Mouse (Mus musculus) kidney, embryonic 16.5 days (tissue): ENCODE results near the gene Acnat1. TPM values are rescaled to one million over a fixed set of nuclear protein-coding genes. Genes with fewer than 3 reads are reported as not detected.
"Not testable (repeated sequence)": the region's sequence is repeated elsewhere in the genome, so short reads cannot be mapped to it uniquely, and the experiment has no call there.

Experiments
- ATAC-seq: fragments of 200-750 bp; cut with Nextera tagmentation; 2 replicates; pipeline ENCODE4 v1.8.0; 2017; ENCODE audit warnings: moderate TSS enrichment; ENCODE audit not compliant: low FRiP score, low TSS enrichment
- H3K27ac ChIP-seq: fragments of 300-500 bp; sonication (generic); 2 replicates; pipeline ENCODE4 v1.5.1; 2014; ENCODE audit warnings: low read length
- H3K27me3 ChIP-seq: fragments of 300-500 bp; sonication (generic); 2 replicates; pipeline ENCODE4 v1.6.1; 2014; ENCODE audit warnings: low read length, control low read depth, mixed read lengths; ENCODE audit not compliant: insufficient read depth
- H3K36me3 ChIP-seq: fragments of 300-500 bp; sonication (generic); 2 replicates; pipeline ENCODE4 v1.6.1; 2014; ENCODE audit warnings: low read length, control low read depth, mixed read lengths; ENCODE audit not compliant: insufficient read depth
- H3K4me1 ChIP-seq: fragments of 300-500 bp; sonication (generic); 2 replicates; pipeline ENCODE4 v1.6.1; 2014; ENCODE audit warnings: low read length, control low read depth, mixed read lengths; ENCODE audit not compliant: insufficient read depth
- H3K4me2 ChIP-seq: fragments of 300-500 bp; sonication (generic); replicated peaks from 2 replicates; pipeline ENCODE4 v1.6.1; 2014; ENCODE audit warnings: low read depth, low read length
- H3K4me3 ChIP-seq: fragments of 300-500 bp; sonication (generic); 2 replicates; pipeline ENCODE4 v1.5.1; 2014; ENCODE audit warnings: mild to moderate bottlenecking, low read length
- H3K9ac ChIP-seq: fragments of 300-500 bp; sonication (generic); replicated peaks from 2 replicates; pipeline ENCODE4 v1.6.1; 2014; ENCODE audit warnings: low read length
- H3K9me3 ChIP-seq: fragments of 300-500 bp; sonication (generic); 2 replicates; pipeline ENCODE4 v1.6.1; 2016; ENCODE audit warnings: low read length, control low read depth
- WGBS: fragments of 180-500 bp; shearing (Covaris S2); extraction: QIAGEN DNeasy Blood & Tissue Kit; methylation state at CpG from one replicate; pipeline ENCODE4 v1.1.7; 2014; 5-methylcytosine and 5-hydroxymethylcytosine counted together
- polyA plus RNA-seq: library from polyadenylated mRNA; unstranded; fragments of >200 nt; fragmentation: Nextera tagmentation; extraction: Ambion mirVana; gene quantifications from 2 replicates; pipeline ENCODE4 v1.2.1, GENCODE M21; 2015

Gene Acnat1
- polyA plus RNA-seq = 0.80 and 1.0 TPM in 2 replicates

GRCm38 (mm10) chr4:49473435-49474100 is at the start of gene Acnat1:
Gene Acnat1 (minus strand): TSS chr4:49473912.
- no peaks in the 10 kb centered on the region for H3K27me3 ChIP-seq
- no peaks in the 10 kb centered on the region for H3K36me3 ChIP-seq
- no peaks in the 10 kb centered on the region for H3K9me3 ChIP-seq
- no peak within 1 kb of the TSS for H3K9ac ChIP-seq
- peak; percentile 59; the same call in 1 of the 2 replicates for ATAC-seq
- no peak within 1 kb of the TSS for H3K4me3 ChIP-seq
- WGBS = 46% methylated on average over 3 of the region's 3 CpGs
- no peak within 1 kb of the TSS for H3K27ac ChIP-seq
- H3K4me1 ChIP-seq = peaks cover 4% of the 10 kb centered on the region; the same call in 1 of the 2 replicates
- no peak within 1 kb of the TSS for H3K4me2 ChIP-seq

- peaks cover 14% of the 10 kb centered on the region for H3K4me1 ChIP-seq
- H3K4me2 ChIP-seq = no peak overlapping the region
- no peak overlapping the region for H3K9ac ChIP-seq
- H3K36me3 ChIP-seq = peaks cover 14% of the 10 kb centered on the region
- no peak overlapping the region for H3K27ac ChIP-seq
- no peaks in the 10 kb centered on the region for H3K9me3 ChIP-seq
- no peak for ATAC-seq
- H3K4me3 ChIP-seq = no peak overlapping the region; the same call in 1 of the 2 replicates
- WGBS = 75% methylated on average over 9 of the region's 9 CpGs
- H3K27me3 ChIP-seq = no peaks in the 10 kb centered on the region
Observed at GRCm38 (mm10) chr4:49522576-49522975, 48.9 kb upstream of the Acnat1 start.

GRCm38 (mm10) chr4:49521346-49521745 is 47.6 kb upstream of the Acnat1 start:
- WGBS = under 1% methylated on average over 17 of the region's 17 CpGs
- Histone ChIP-seq H3K9ac (peak overlapping the region; percentile 77), H3K9me3 (no peaks in the 10 kb centered on the region), H3K27ac (no peak overlapping the region), H3K27me3 (no peaks in the 10 kb centered on the region), H3K4me3 (peak overlapping the region; percentile 76), H3K4me1 (peaks cover 14% of the 10 kb centered on the region), H3K36me3 (peaks cover 18% of the 10 kb centered on the region), H3K4me2 (peak overlapping the region; percentile 69)
- ATAC-seq = peak; percentile 31; the same call in 1 of the 2 replicates

- H3K27me3 ChIP-seq = no peaks in the 10 kb centered on the region
- peaks cover 14% of the 10 kb centered on the region for H3K4me1 ChIP-seq
- ATAC-seq = peak; percentile 99
- H3K36me3 ChIP-seq = peaks cover 18% of the 10 kb centered on the region
- peak within 1 kb of the TSS; percentile 69 for H3K4me2 ChIP-seq
- peak within 1 kb of the TSS; percentile 76 for H3K4me3 ChIP-seq
- H3K9me3 ChIP-seq = no peaks in the 10 kb centered on the region
- peak within 1 kb of the TSS; percentile 79 for H3K9ac ChIP-seq
- under 1% methylated on average over 41 of the region's 41 CpGs for WGBS
- H3K27ac ChIP-seq = peak within 1 kb of the TSS; percentile 62
Observed at GRCm38 (mm10) chr4:49520572-49521340, 47.0 kb upstream of the Acnat1 start, which contains the start of the genes Mrpl50 and Zfp189. Gene Mrpl50 (minus strand): TSS chr4:49521093. Gene Zfp189 (plus strand): TSS chr4:49521176.

- Histone ChIP-seq H3K4me2 (peak overlapping the region; percentile 8), H3K27ac (no peak overlapping the region), H3K36me3 (peaks cover 16% of the 10 kb centered on the region), H3K4me3 (0 out of 2 replicates have a peak overlapping the region, but pooled peaks have one; percentile 2), H3K4me1 (peaks cover 14% of the 10 kb centered on the region), H3K9me3 (no peaks in the 10 kb centered on the region), H3K27me3 (no peaks in the 10 kb centered on the region), H3K9ac (no peak overlapping the region)
- WGBS = 77% methylated on average over 5 of the region's 5 CpGs
- ATAC-seq = no peak
Observed at GRCm38 (mm10) chr4:49519476-49519875, 45.8 kb upstream of the Acnat1 start.

GRCm38 (mm10) chr4:49514441-49514840 is 40.7 kb upstream of the Acnat1 start:
- no peak for ATAC-seq
- H3K36me3 ChIP-seq = peaks cover 20% of the 10 kb centered on the region
- no peaks in the 10 kb centered on the region for H3K9me3 ChIP-seq
- peaks cover 5% of the 10 kb centered on the region for H3K4me1 ChIP-seq
- H3K27me3 ChIP-seq = no peaks in the 10 kb centered on the region
- 98% methylated on average over 6 of the region's 6 CpGs for WGBS
- H3K9ac ChIP-seq = no peak overlapping the region
- no peak overlapping the region for H3K27ac ChIP-seq
- no peak overlapping the region for H3K4me2 ChIP-seq
- no peak overlapping the region for H3K4me3 ChIP-seq

GRCm38 (mm10) chr4:49512636-49513035 is 38.9 kb upstream of the Acnat1 start:
- no peak overlapping the region for H3K4me2 ChIP-seq
- H3K36me3 ChIP-seq = peaks cover 20% of the 10 kb centered on the region
- no peaks in the 10 kb centered on the region for H3K9me3 ChIP-seq
- no peak for ATAC-seq
- no peak overlapping the region for H3K27ac ChIP-seq
- no peak overlapping the region for H3K9ac ChIP-seq
- 85% methylated on average over 4 of the region's 4 CpGs for WGBS
- H3K4me1 ChIP-seq = no peaks in the 10 kb centered on the region
- no peaks in the 10 kb centered on the region for H3K27me3 ChIP-seq
- no peak overlapping the region for H3K4me3 ChIP-seq

- WGBS = 75% methylated on average over 1 of the region's 1 CpGs
- H3K4me3 ChIP-seq, H3K27me3 ChIP-seq, H3K27ac ChIP-seq, ATAC-seq, H3K4me2 ChIP-seq, H3K9ac ChIP-seq, H3K4me1 ChIP-seq, H3K9me3 ChIP-seq: not testable (repeated sequence)
- H3K36me3 ChIP-seq = peaks cover 16% of the 10 kb centered on the region
Observed at GRCm38 (mm10) chr4:49510236-49510835, 36.6 kb upstream of the Acnat1 start.

GRCm38 (mm10) chr4:49509183-49509582 is 35.5 kb upstream of the Acnat1 start:
- Histone ChIP-seq H3K27me3 (no peaks in the 10 kb centered on the region), H3K4me2 (no peak overlapping the region), H3K27ac (no peak overlapping the region), H3K4me3 (no peak overlapping the region), H3K9ac (no peak overlapping the region), H3K4me1 (no peaks in the 10 kb centered on the region), H3K9me3 (no peaks in the 10 kb centered on the region), H3K36me3 (peaks cover 12% of the 10 kb centered on the region)
- 87% methylated on average over 2 of the region's 2 CpGs for WGBS
- 0 out of 2 replicates have a peak, but pooled peaks have one; percentile 54 for ATAC-seq
